Mouse (Mus musculus): ENCODE data around the gene Fam229b.

Gene Fam229b

DNA sequence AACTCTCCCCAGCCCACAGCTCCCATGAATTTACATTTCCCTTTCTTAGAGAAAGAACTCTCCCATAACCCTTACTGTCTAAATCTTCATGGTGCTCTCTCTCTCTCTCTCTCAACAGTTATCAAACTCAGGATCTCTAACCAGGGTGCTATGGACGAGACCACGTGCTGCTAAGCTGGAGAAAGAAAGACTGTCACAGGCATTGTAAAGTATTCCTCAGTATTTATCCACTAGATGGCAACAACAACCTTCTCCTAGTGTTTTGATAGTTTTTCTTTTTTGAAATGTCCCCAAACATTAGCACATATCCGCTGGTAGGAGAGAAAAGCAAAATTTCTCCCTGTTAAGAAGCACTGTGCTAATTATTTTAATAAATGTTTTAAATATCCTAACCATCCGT lies 12.3 kb downstream of the Fam229b start:
- DNase-seq = no peak

DNA sequence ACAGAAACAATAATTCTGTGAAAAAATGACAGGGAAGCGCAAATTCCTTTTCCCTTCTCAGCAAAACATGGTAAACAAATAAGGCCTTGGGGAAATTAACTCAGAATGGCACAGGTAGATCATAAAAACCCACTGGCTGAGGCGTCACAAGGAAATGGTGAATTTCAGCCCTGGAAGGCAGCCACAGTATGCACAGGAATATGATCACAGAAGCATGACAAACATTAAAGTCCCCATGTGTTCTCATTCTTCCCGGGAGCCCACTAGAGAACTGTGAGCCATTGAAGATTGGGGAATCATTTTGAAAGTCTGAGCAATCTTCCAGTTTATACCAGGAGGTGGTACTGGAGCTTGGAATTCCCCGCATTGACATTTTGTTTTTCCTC lies 24.2 kb downstream of the Fam229b start:
- no peak for DNase-seq

DNA sequence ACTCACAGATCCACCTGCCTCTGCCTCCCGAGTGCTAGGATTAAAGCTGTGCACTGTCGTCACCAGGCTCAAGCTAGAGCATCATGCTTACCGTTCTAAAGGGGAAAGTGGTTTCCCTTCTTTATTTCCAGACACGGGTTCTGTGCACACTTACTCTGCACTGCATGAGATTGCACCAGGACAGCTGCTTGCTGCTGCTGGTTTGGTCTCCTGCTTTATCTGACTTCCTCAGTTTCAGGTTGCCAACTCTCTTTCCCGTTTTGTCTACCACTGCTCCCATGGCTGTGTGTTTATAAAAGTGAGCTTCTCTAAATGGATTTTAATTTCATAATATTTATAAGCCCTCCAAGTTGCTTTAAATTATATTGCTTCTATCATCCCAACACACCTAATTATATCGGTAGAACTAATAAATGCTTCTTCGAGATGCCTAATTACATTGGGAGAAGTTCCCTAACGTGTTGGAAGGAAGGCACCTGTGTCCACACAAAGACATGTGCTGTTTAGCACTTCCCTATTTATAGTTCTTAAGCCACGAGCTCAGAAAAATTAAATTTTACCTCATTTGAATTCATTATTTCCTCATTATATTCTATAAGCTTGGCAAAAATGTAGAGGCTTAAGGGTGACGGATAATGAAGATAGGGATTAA lies 24.8 kb downstream of the Fam229b start:
- DNase-seq = no peak

DNA sequence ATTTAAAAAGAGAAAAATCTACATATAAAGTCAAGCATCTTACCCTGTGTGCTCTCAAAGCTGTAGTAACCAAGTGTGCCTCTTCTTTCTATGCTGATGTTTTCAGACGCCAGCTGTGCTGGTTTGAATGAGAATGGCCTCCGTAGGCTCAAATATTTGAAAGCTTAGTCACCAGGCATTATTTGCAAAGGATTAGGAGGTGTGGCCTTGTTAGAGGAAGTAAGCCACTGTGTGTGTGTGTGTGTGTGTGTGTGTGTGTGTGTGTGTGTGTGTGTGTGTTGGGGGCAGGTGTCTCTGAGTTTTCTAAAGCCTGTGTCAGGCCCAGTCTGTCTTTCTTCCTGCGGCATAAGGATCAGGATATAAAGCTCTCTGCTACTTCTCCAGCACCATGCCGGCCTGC lies 26.8 kb downstream of the Fam229b start:
- no peak for DNase-seq

DNA sequence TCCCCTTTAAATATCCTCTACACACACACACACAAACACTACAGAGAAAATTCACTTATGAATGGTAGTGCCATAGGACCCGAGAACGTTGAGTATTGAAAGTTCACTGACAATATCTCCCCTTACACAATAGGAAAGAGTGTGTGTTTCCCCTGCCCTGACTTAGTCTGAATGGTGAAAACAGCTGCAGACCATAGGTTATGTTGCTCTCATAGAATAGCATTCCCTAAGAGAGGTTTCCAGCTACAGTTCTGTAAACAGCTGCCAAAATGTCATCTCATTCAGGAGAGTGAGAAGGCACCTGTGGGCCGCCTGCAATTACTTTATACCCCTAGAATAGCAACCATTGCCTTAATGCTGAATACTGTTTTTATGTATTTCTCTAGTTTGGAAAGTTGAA lies 27.3 kb downstream of the Fam229b start:
- no peak for DNase-seq

DNA sequence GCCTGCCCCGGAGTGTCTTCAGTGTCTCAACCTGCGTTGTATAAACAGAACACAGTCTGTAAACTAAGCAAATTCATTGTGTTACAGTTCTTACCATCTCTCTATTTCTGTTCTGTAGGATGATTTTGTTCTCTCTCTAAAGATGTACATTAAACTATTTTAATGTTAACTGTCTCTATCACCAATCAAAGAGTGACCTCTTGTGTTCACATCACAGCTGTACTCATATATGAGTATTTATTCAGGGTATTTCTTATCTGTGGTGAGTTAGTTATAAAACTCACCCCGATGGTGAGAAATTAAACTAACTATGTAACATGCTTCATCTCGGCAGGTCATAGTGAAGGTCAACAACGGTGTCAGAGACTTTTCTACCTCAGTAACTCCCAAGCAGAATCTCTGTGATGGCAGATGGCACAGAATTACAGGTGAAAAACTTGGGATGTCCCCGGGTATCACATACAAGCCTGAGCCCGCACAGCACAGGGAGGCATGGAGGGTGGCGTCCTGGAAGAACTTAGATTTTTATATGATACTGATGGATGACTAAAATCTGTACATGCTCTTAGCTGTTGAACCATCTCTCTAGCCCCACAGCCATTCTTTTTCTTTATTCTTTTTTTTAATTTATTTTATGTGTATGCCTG lies 28.8 kb downstream of the Fam229b start:
- DNase-seq = no peak

DNA sequence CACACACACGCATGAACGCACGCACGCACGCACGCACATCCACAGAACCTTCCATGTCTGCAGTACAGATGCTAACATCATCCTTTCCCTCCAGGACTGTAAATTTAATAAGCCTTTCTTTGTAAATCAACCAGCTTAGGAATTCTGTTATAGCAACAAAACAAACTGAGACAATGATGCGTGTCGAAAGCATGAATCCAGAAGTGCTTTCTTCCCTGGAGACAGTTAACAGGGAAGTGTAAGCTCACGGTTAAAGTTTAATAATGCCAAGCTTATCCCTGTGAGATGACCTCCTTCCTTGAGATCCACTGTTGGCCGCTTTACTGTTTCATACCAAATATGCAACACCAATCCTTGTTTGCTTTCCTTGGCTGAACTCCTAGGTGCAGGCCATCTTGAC lies 35.0 kb downstream of the Fam229b start:
- DNase-seq = no peak

DNA sequence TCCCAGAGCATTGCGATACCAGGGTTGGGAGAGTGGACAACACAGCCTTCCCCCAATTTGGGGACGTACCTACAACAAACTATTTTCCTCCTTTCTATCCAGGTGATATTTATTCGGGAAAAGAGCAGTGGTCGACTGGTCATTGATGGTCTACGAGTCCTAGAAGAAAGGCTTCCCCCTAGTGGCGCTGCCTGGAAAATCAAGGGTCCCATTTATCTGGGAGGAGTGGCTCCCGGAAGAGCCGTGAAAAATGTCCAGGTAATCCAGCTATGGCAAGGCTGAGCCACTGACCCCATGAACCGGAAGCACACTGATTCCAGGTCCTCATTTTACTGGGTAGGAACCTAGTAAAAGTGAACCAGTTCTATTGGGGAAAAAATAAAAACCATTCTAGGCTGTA lies 36.7 kb downstream of the Fam229b start:
- no peak for DNase-seq

DNA sequence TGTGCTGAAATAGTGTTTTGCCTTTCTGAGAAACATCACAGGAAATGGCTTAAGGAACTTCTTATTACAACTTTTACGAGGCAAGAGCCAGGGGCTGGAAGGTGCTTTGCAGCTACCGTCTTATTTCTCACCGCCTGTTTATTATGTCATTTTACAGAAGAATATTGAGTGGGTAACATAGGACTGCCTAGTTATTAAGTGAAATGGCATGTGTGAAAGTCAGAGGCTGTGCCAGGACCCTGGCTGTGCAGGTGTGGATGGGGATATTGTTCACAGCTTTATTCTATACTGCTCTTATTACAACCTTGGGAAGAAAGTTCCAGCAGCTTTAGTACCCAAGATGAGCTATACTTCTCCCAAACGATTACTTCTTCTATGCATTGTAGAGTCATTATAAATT lies 61.7 kb downstream of the Fam229b start:
- DNase-seq = no peak

All from thymus, adult 18-20 months (tissue).